Mouse (Mus musculus) small intestine, adult 2 months (tissue): ENCODE data around the gene Cep95. TPM values are rescaled to one million over a fixed set of nuclear protein-coding genes. Genes with fewer than 3 reads are reported as not detected.

ENCODE experiments used
- H3K27ac ChIP-seq: fragments of 200-500 bp; 2 replicates; pipeline ENCODE4 v1.5.1; 2012; ENCODE audit warnings: low read depth, low read length, control low read depth, inconsistent platforms; ENCODE audit not compliant: insufficient read depth
- H3K27me3 ChIP-seq: fragments of 200-500 bp; 2 replicates; pipeline ENCODE4 v1.6.1; 2012; ENCODE audit warnings: mild to moderate bottlenecking, moderate library complexity, low read length, inconsistent platforms; ENCODE audit not compliant: control insufficient read depth, insufficient read depth
- H3K36me3 ChIP-seq: fragments of 200-500 bp; 2 replicates; pipeline ENCODE4 v1.6.1; 2012; ENCODE audit warnings: mild to moderate bottlenecking, low read length, control low read depth, inconsistent platforms; ENCODE audit not compliant: control insufficient read depth, insufficient read depth
- H3K4me1 ChIP-seq: fragments of 200-500 bp; 2 replicates; pipeline ENCODE4 v1.6.1; 2012; ENCODE audit warnings: low read length, inconsistent platforms, mixed read lengths; ENCODE audit not compliant: control insufficient read depth, insufficient read depth, insufficient read length
- H3K4me3 ChIP-seq: fragments of 200-500 bp; 2 replicates; pipeline ENCODE4 v1.5.1; 2012; ENCODE audit warnings: low read depth, mild to moderate bottlenecking, control low read depth, inconsistent platforms, low read length, moderate library complexity
- CTCF ChIP-seq: fragments of 200-500 bp; IDR thresholded peaks from 2 replicates; pipeline ENCODE4 v1.5.1; 2012; ENCODE audit warnings: low read depth, mild to moderate bottlenecking, control low read depth, inconsistent platforms, low read length, moderate library complexity, mixed read lengths; ENCODE audit not compliant: insufficient replicate concordance, insufficient read length; ENCODE audit errors: extremely low read depth
- POLR2A ChIP-seq: fragments of 200-500 bp; IDR thresholded peaks from 2 replicates; pipeline ENCODE4 v1.6.1; 2012; ENCODE audit warnings: low read depth, mild to moderate bottlenecking, control low read depth, inconsistent platforms, low read length, moderate library complexity
- WGBS: fragments of 180-500 bp; shearing (Covaris S2); methylation state at CpG from one replicate; pipeline ENCODE4 v1.1.7; 2018; 5-methylcytosine and 5-hydroxymethylcytosine counted together
- polyA plus RNA-seq: library from polyadenylated mRNA; depleted of rRNA; stranded (reverse); fragments of >200 nt; gene quantifications from 2 replicates; pipeline ENCODE4 v1.2.3, GENCODE M21; 2012

The Cep95 gene
- polyA plus RNA-seq, 1 experiment = 0.95 TPM

GRCm38 (mm10) chr11:106760511-106760910, 28.5 kb upstream of the Cep95 start:
- Histone ChIP-seq H3K27ac (0 out of 2 replicates have a peak overlapping the region, but pooled peaks have one; percentile 69), H3K4me1 (peaks cover 2% of the 10 kb centered on the region), H3K27me3 (no peaks in the 10 kb centered on the region), H3K36me3 (peaks cover 2% of the 10 kb centered on the region), H3K4me3 (no peak overlapping the region)
- 90% methylated on average over 5 of the region's 5 CpGs for WGBS
- no peak for TF ChIP-seq POLR2A
- no peak for TF ChIP-seq CTCF

- WGBS = 65% methylated on average over 5 of the region's 5 CpGs
Observed at GRCm38 (mm10) chr11:106762139-106762799, 26.8 kb upstream of the Cep95 start.

DNA sequence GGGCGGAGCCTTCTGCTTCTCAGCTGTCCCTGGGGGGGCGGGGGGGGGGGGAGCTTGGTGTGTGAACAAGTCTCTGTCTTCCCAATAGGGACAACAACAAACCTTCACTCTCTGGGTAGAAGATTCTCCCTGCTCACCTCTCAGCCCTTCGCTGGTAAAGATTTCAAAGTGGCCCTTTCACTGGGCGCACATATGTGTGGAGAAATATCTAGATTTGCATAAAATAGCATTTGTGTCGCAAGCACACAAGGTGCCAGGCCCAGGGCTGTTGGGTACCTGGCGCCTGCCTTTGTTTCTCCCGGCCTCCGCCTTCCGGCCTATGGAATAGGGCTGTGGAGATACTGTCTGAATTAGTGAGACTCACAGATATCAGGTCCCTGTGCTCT, 26.3 kb upstream of the Cep95 start:
- Histone ChIP-seq H3K27ac (peak overlapping the region; percentile 86), H3K27me3 (no peaks in the 10 kb centered on the region), H3K4me1 (peaks cover 2% of the 10 kb centered on the region), H3K4me3 (no peak overlapping the region), H3K36me3 (peaks cover 21% of the 10 kb centered on the region)
- TF ChIP-seq CTCF = no peak
- TF ChIP-seq POLR2A = no peak
- 82% methylated on average over 9 of the region's 9 CpGs for WGBS

More at GRCm38 (mm10) chr11:106762139-106762799, 26.8 kb upstream of the Cep95 start:
- Histone ChIP-seq H3K27ac (peak overlapping the region; percentile 69), H3K4me1 (peaks cover 2% of the 10 kb centered on the region), H3K36me3 (peaks cover 16% of the 10 kb centered on the region), H3K27me3 (no peaks in the 10 kb centered on the region), H3K4me3 (no peak overlapping the region)
- TF ChIP-seq POLR2A = no peak
- TF ChIP-seq CTCF = no peak

GRCm38 (mm10) chr11:106766611-106767162, 22.4 kb upstream of the Cep95 start:
- peaks cover 47% of the 10 kb centered on the region for H3K36me3 ChIP-seq
- WGBS = 90% methylated on average over 4 of the region's 4 CpGs

DNA sequence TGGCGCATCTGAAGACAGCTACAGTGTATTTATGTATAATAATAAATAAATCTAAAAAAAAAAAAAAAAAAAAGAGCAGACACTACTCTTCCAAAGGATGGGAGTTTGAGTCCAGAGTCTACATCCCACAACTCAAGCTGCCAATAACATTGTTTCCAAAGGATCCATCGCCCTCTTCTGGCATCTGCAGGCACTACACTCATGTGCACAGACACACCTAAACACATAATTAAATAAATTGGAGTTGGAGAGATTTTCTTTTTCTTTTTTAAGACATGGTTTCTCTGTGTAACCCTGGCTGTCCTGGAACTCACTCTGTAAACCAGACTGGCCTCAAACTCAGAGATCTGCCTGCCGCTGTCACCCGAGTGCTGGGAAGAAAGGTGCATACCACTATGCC, 21.5 kb upstream of the Cep95 start:
- Histone ChIP-seq H3K4me3 (no peak overlapping the region), H3K4me1 (no peaks in the 10 kb centered on the region), H3K27me3 (no peaks in the 10 kb centered on the region), H3K36me3 (peaks cover 53% of the 10 kb centered on the region), H3K27ac (no peak overlapping the region)
- WGBS = 97% methylated on average over 4 of the region's 4 CpGs
- TF ChIP-seq CTCF (no peak), POLR2A (no peak)

More at GRCm38 (mm10) chr11:106766611-106767162, 22.4 kb upstream of the Cep95 start:
- no peaks in the 10 kb centered on the region for H3K27me3 ChIP-seq
- no peak overlapping the region for H3K4me3 ChIP-seq
- no peak for TF ChIP-seq POLR2A
- no peak for TF ChIP-seq CTCF
- H3K4me1 ChIP-seq = no peaks in the 10 kb centered on the region
- no peak overlapping the region for H3K27ac ChIP-seq

- Histone ChIP-seq H3K27ac (no peak overlapping the region), H3K4me3 (no peak overlapping the region), H3K27me3 (no peaks in the 10 kb centered on the region), H3K36me3 (peaks cover 78% of the 10 kb centered on the region), H3K4me1 (no peaks in the 10 kb centered on the region)
- TF ChIP-seq POLR2A (no peak), CTCF (peak; percentile 26; the same call in 1 of the 2 replicates)
- WGBS = 82% methylated on average over 9 of the region's 9 CpGs
Observed at GRCm38 (mm10) chr11:106770195-106770974, 18.7 kb upstream of the Cep95 start.

- no peak for TF ChIP-seq POLR2A
- TF ChIP-seq CTCF = no peak
- no peaks in the 10 kb centered on the region for H3K4me1 ChIP-seq
- no peaks in the 10 kb centered on the region for H3K27me3 ChIP-seq
- no peak overlapping the region for H3K4me3 ChIP-seq
- H3K36me3 ChIP-seq = peaks cover 67% of the 10 kb centered on the region
- 93% methylated on average over 9 of the region's 9 CpGs for WGBS
- no peak overlapping the region for H3K27ac ChIP-seq
Observed at GRCm38 (mm10) chr11:106773061-106773460, 16.0 kb upstream of the Cep95 start.
